Mouse (Mus musculus): ENCODE results near the gene Frmd4b. TPM values are rescaled to one million over a fixed set of nuclear protein-coding genes. Genes with fewer than 3 reads are reported as not detected.

Gene Frmd4b
- total RNA-seq, 1 experiment: 2.1 TPM

- in situ Hi-C loops (cut with MboI; ENCODE audit: low sequenced_read_pairs in 2 of 2, unreplicated experiment in 2 of 2): loop anchor here (10.0 to 25.0 kb wide), 3 partner anchors 154 to 479 kb away; no protein-coding TSS in a partner anchor
- Histone ChIP-seq H3K4me1 (ENCODE audit: control insufficient read depth in 2 of 2, insufficient read depth in 2 of 2, low read length in 2 of 2, poor library complexity in 1 of 2) (no peaks in the 10 kb centered on the region), H3K27ac (ENCODE audit: insufficient read depth, low read depth, low read length, poor library complexity, severe bottlenecking) (no peak overlapping the region), H3K4me3 (ENCODE audit: insufficient read depth in 1 of 2, low read depth in 1 of 2, low read length in 2 of 2, poor library complexity in 1 of 2, severe bottlenecking in 1 of 2) (no peak overlapping the region), H3K36me3 (ENCODE audit: control insufficient read depth, insufficient read depth, low read length, poor library complexity, severe bottlenecking) (no peaks in the 10 kb centered on the region), H3K9me3 (ENCODE audit: control insufficient read depth, insufficient read depth, low read depth, low read length) (no peaks in the 10 kb centered on the region), H3K9ac (ENCODE audit: insufficient read depth, low read depth, low read length, poor library complexity, severe bottlenecking) (no peak overlapping the region)
- DNase-seq (ENCODE audit: low read depth, low spot score): no peak
- TF ChIP-seq MAFK (IDR thresholded peaks at IDR 0.05; ENCODE audit: insufficient read depth, low read depth, low read length) (no peak), ZC3H11A (IDR thresholded peaks at IDR 0.05; ENCODE audit: borderline replicate concordance, low read depth, low read length) (no peak), CHD2 (IDR thresholded peaks at IDR 0.05; ENCODE audit: low read depth, low read length) (no peak), HCFC1 (IDR thresholded peaks at IDR 0.05; ENCODE audit: borderline replicate concordance, insufficient read depth, low read length) (no peak), ZNF384 (IDR thresholded peaks at IDR 0.05; ENCODE audit: low read depth, low read length) (no peak)
Measured at GRCm38 (mm10) chr6:97258489-97258888, 358.9 kb downstream of the Frmd4b start.

GRCm38 (mm10) chr6:97252711-97253221, 364.6 kb downstream of the Frmd4b start, which contains the start of gene Lmod3:
Gene Lmod3 (minus strand): TSS chr6:97252759.
- DNase-seq (ENCODE audit: low read depth, low spot score): no peak
- H3K9me3 ChIP-seq (ENCODE audit: control insufficient read depth, insufficient read depth, low read depth, low read length): no peaks in the 10 kb centered on the region
- no peak within 1 kb of the TSS for H3K9ac ChIP-seq (ENCODE audit: insufficient read depth, low read depth, low read length, poor library complexity, severe bottlenecking)
- in situ Hi-C loops (cut with MboI; ENCODE audit: low sequenced_read_pairs in 2 of 2, unreplicated experiment in 2 of 2): loop anchor here (10.0 to 25.0 kb wide), 3 partner anchors 160 to 485 kb away; no protein-coding TSS in a partner anchor
- TF ChIP-seq CHD2 (IDR thresholded peaks at IDR 0.05; ENCODE audit: low read depth, low read length) (no peak), HCFC1 (IDR thresholded peaks at IDR 0.05; ENCODE audit: borderline replicate concordance, insufficient read depth, low read length) (no peak)
- no peaks in the 10 kb centered on the region for H3K4me1 ChIP-seq (ENCODE audit: control insufficient read depth in 2 of 2, insufficient read depth in 2 of 2, low read length in 2 of 2, poor library complexity in 1 of 2)
- no peaks in the 10 kb centered on the region for H3K36me3 ChIP-seq (ENCODE audit: control insufficient read depth, insufficient read depth, low read length, poor library complexity, severe bottlenecking)
- H3K27ac ChIP-seq (ENCODE audit: insufficient read depth, low read depth, low read length, poor library complexity, severe bottlenecking): no peak within 1 kb of the TSS
- no peak within 1 kb of the TSS for H3K4me3 ChIP-seq (ENCODE audit: insufficient read depth in 1 of 2, low read depth in 1 of 2, low read length in 2 of 2, poor library complexity in 1 of 2, severe bottlenecking in 1 of 2)

GRCm38 (mm10) chr6:97252086-97252485, 365.3 kb downstream of the Frmd4b start:
- Histone ChIP-seq H3K27ac (ENCODE audit: insufficient read depth, low read depth, low read length, poor library complexity, severe bottlenecking) (no peak overlapping the region), H3K9ac (ENCODE audit: insufficient read depth, low read depth, low read length, poor library complexity, severe bottlenecking) (no peak overlapping the region), H3K4me3 (ENCODE audit: insufficient read depth in 1 of 2, low read depth in 1 of 2, low read length in 2 of 2, poor library complexity in 1 of 2, severe bottlenecking in 1 of 2) (no peak overlapping the region), H3K36me3 (ENCODE audit: control insufficient read depth, insufficient read depth, low read length, poor library complexity, severe bottlenecking) (no peaks in the 10 kb centered on the region), H3K9me3 (ENCODE audit: control insufficient read depth, insufficient read depth, low read depth, low read length) (no peaks in the 10 kb centered on the region), H3K4me1 (ENCODE audit: control insufficient read depth in 2 of 2, insufficient read depth in 2 of 2, low read length in 2 of 2, poor library complexity in 1 of 2) (no peaks in the 10 kb centered on the region)
- in situ Hi-C loops (cut with MboI; ENCODE audit: low sequenced_read_pairs in 2 of 2, unreplicated experiment in 2 of 2): loop anchor here (10.0 to 25.0 kb wide), 3 partner anchors 160 to 485 kb away; no protein-coding TSS in a partner anchor
- TF ChIP-seq HCFC1 (IDR thresholded peaks at IDR 0.05; ENCODE audit: borderline replicate concordance, insufficient read depth, low read length): no peak
- no peak for TF ChIP-seq ZNF384 (IDR thresholded peaks at IDR 0.05; ENCODE audit: low read depth, low read length)
- no peak for TF ChIP-seq CHD2 (IDR thresholded peaks at IDR 0.05; ENCODE audit: low read depth, low read length)
- no peak for TF ChIP-seq MAFK (IDR thresholded peaks at IDR 0.05; ENCODE audit: insufficient read depth, low read depth, low read length)
- TF ChIP-seq ZC3H11A (IDR thresholded peaks at IDR 0.05; ENCODE audit: borderline replicate concordance, low read depth, low read length): no peak
- no peak for DNase-seq (ENCODE audit: low read depth, low spot score)

- H3K9me3 ChIP-seq (ENCODE audit: control insufficient read depth, insufficient read depth, low read depth, low read length): no peaks in the 10 kb centered on the region
- no peaks in the 10 kb centered on the region for H3K4me1 ChIP-seq (ENCODE audit: control insufficient read depth in 2 of 2, insufficient read depth in 2 of 2, low read length in 2 of 2, poor library complexity in 1 of 2)
- H3K27ac ChIP-seq (ENCODE audit: insufficient read depth, low read depth, low read length, poor library complexity, severe bottlenecking): no peak overlapping the region
- peak; percentile 63 for DNase-seq (ENCODE audit: low read depth, low spot score)
- H3K4me3 ChIP-seq (ENCODE audit: insufficient read depth in 1 of 2, low read depth in 1 of 2, low read length in 2 of 2, poor library complexity in 1 of 2, severe bottlenecking in 1 of 2): no peak overlapping the region
- in situ Hi-C loops (cut with MboI; ENCODE audit: low sequenced_read_pairs in 2 of 2, unreplicated experiment in 2 of 2): loop anchor here (10.0 to 25.0 kb wide), 3 partner anchors 161 to 486 kb away; no protein-coding TSS in a partner anchor
- no peak overlapping the region for H3K9ac ChIP-seq (ENCODE audit: insufficient read depth, low read depth, low read length, poor library complexity, severe bottlenecking)
- H3K36me3 ChIP-seq (ENCODE audit: control insufficient read depth, insufficient read depth, low read length, poor library complexity, severe bottlenecking): no peaks in the 10 kb centered on the region
- TF ChIP-seq ZC3H11A (IDR thresholded peaks at IDR 0.05; ENCODE audit: borderline replicate concordance, low read depth, low read length) (peak; percentile 64), MAFK (IDR thresholded peaks at IDR 0.05; ENCODE audit: insufficient read depth, low read depth, low read length) (no peak)
Measured at GRCm38 (mm10) chr6:97250966-97251365, 366.4 kb downstream of the Frmd4b start.

GRCm38 (mm10) chr6:97245200-97245599, 372.1 kb downstream of the Frmd4b start:
- H3K36me3 ChIP-seq (ENCODE audit: control insufficient read depth, insufficient read depth, low read length, poor library complexity, severe bottlenecking): no peaks in the 10 kb centered on the region
- no peak for DNase-seq (ENCODE audit: low read depth, low spot score)
- in situ Hi-C loops (cut with MboI; ENCODE audit: low sequenced_read_pairs in 2 of 2, unreplicated experiment in 2 of 2): no loop called here
- TF ChIP-seq ZNF384 (IDR thresholded peaks at IDR 0.05; ENCODE audit: low read depth, low read length): no peak
- TF ChIP-seq MAFK (IDR thresholded peaks at IDR 0.05; ENCODE audit: insufficient read depth, low read depth, low read length): peak; percentile 83
- no peaks in the 10 kb centered on the region for H3K9me3 ChIP-seq (ENCODE audit: control insufficient read depth, insufficient read depth, low read depth, low read length)
- no peaks in the 10 kb centered on the region for H3K4me1 ChIP-seq (ENCODE audit: control insufficient read depth in 2 of 2, insufficient read depth in 2 of 2, low read length in 2 of 2, poor library complexity in 1 of 2)
- no peak overlapping the region for H3K4me3 ChIP-seq (ENCODE audit: insufficient read depth in 1 of 2, low read depth in 1 of 2, low read length in 2 of 2, poor library complexity in 1 of 2, severe bottlenecking in 1 of 2)
- H3K9ac ChIP-seq (ENCODE audit: insufficient read depth, low read depth, low read length, poor library complexity, severe bottlenecking): no peak overlapping the region
- no peak overlapping the region for H3K27ac ChIP-seq (ENCODE audit: insufficient read depth, low read depth, low read length, poor library complexity, severe bottlenecking)
